23 mouse cellular contexts compared by ENCODE assay signal in the genomic region with DNA sequence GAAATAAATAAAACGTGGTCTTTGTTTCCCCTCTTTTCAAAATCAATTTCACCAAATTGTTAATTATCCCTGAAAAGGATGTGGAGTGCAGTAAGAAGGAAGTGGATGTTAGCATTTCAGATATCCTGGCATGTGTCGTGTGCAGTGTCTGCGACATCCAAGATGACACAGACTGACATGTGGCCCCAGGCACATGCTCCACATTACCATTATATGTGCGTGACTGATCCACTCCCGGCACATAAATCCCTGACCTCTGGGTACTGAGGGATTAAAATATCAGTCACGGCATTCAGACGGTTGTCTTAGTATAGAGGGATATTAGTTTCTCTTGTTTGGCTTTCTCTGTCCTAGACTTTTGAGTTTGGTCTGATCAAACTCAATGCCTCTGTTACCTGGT.
A peak's percentile ranks its signal among the peaks of the same experiment; 100 is the strongest.
DNase-seq lines count a peak whose midpoint lies in the region; ATAC-seq lines count a peak whose summit lies in the region.
"Had no signal": no experiment of that assay in that cellular context is flagged by ENCODE, and none has a peak within 500 bp of the region (broad histone marks: within the 10 kb centered on the region; RNA-seq: fewer than 3 reads in every experiment).

No protein-coding gene starts in this region.

- DNase-seq in embryonic facial prominence, embryonic 11.5 days (ENCODE audit: low spot score) = peak; percentile 20
- DNase-seq in embryonic facial prominence, embryonic 10.5 days (ENCODE audit: low spot score) = no peak
- DNase-seq in midbrain, embryonic 11.5 days (ENCODE audit: low spot score, missing footprints) = peak; percentile 81
- peak; percentile 30 for DNase-seq in midbrain, embryonic 14.5 days
- DNase-seq in layer of hippocampus, adult 8-10 months (ENCODE audit: low spot score in 2 of 2) = no peak
- DNase-seq: adrenal gland, adult 8-10 months; adrenal gland, postnatal 25 days; cerebellum, adult 18-20 months; cerebellum, adult 9-10 months; cerebellum, postnatal 14 days; gastrocnemius, postnatal 25 days; heart, adult 2 months had no signal

- H3K36me3 ChIP-seq in embryonic facial prominence, embryonic 11.5 days (replicated peaks; ENCODE audit: control insufficient read depth, insufficient read depth, low read depth, low read length) = no peaks in the 10 kb centered on the region
- no peaks in the 10 kb centered on the region for H3K36me3 ChIP-seq in embryonic facial prominence, embryonic 10.5 days (replicated peaks)
- H3K36me3 ChIP-seq in midbrain, embryonic 11.5 days (ENCODE audit: control insufficient read depth, insufficient read depth, low read length) = no peaks in the 10 kb centered on the region
- no peaks in the 10 kb centered on the region for H3K36me3 ChIP-seq in midbrain, embryonic 16.5 days (ENCODE audit: control insufficient read depth, insufficient read depth, low read length)
- no peaks in the 10 kb centered on the region for H3K36me3 ChIP-seq in midbrain, embryonic 14.5 days (ENCODE audit: control insufficient read depth, insufficient read depth, low read length)
- no peaks in the 10 kb centered on the region for H3K36me3 ChIP-seq in midbrain, embryonic 15.5 days (replicated peaks)
- H3K36me3 ChIP-seq: embryonic facial prominence, embryonic 13.5 days; forebrain, embryonic 12.5 days; forebrain, embryonic 15.5 days; heart, embryonic 10.5 days; heart, embryonic 13.5 days; hindbrain, embryonic 13.5 days had no signal

- no peaks in the 10 kb centered on the region for H3K9me3 ChIP-seq in embryonic facial prominence, embryonic 11.5 days (replicated peaks; ENCODE audit: control insufficient read depth, low read length)
- no peaks in the 10 kb centered on the region for H3K9me3 ChIP-seq in embryonic facial prominence, embryonic 10.5 days
- no peaks in the 10 kb centered on the region for H3K9me3 ChIP-seq in midbrain, embryonic 11.5 days (ENCODE audit: control insufficient read depth, low read length)
- H3K9me3 ChIP-seq in midbrain, embryonic 16.5 days (replicated peaks; ENCODE audit: control insufficient read depth, low read length, poor library complexity, severe bottlenecking) = no peaks in the 10 kb centered on the region
- H3K9me3 ChIP-seq in midbrain, embryonic 14.5 days (ENCODE audit: control insufficient read depth, low read length) = no peaks in the 10 kb centered on the region
- H3K9me3 ChIP-seq in midbrain, embryonic 15.5 days = no peaks in the 10 kb centered on the region
- H3K9me3 ChIP-seq: embryonic facial prominence, embryonic 13.5 days; forebrain, embryonic 12.5 days; forebrain, embryonic 15.5 days; heart, embryonic 10.5 days; heart, embryonic 13.5 days; hindbrain, embryonic 13.5 days had no signal

- H3K4me2 ChIP-seq in embryonic facial prominence, embryonic 11.5 days (ENCODE audit: low read depth, low read length) = no peak overlapping the region
- no peak overlapping the region for H3K4me2 ChIP-seq in midbrain, embryonic 11.5 days
- no peak overlapping the region for H3K4me2 ChIP-seq in midbrain, embryonic 16.5 days (ENCODE audit: low read length)
- no peak overlapping the region for H3K4me2 ChIP-seq in midbrain, embryonic 14.5 days (ENCODE audit: low read length)
- no peak overlapping the region for H3K4me2 ChIP-seq in midbrain, embryonic 15.5 days
- H3K4me2 ChIP-seq: embryonic facial prominence, embryonic 13.5 days; forebrain, embryonic 12.5 days; forebrain, embryonic 15.5 days; heart, embryonic 13.5 days; hindbrain, embryonic 13.5 days had no signal

- no peaks in the 10 kb centered on the region for H3K27me3 ChIP-seq in embryonic facial prominence, embryonic 11.5 days (ENCODE audit: control insufficient read depth, insufficient read depth, low read length)
- no peaks in the 10 kb centered on the region for H3K27me3 ChIP-seq in embryonic facial prominence, embryonic 10.5 days (replicated peaks; ENCODE audit: low read depth, poor library complexity, severe bottlenecking)
- no peaks in the 10 kb centered on the region for H3K27me3 ChIP-seq in midbrain, embryonic 11.5 days (ENCODE audit: control insufficient read depth, insufficient read depth, low read length)
- no peaks in the 10 kb centered on the region for H3K27me3 ChIP-seq in midbrain, embryonic 16.5 days (ENCODE audit: control insufficient read depth, insufficient read depth, low read depth, low read length)
- H3K27me3 ChIP-seq in midbrain, embryonic 14.5 days (ENCODE audit: control insufficient read depth, insufficient read depth, low read length) = no peaks in the 10 kb centered on the region
- no peaks in the 10 kb centered on the region for H3K27me3 ChIP-seq in midbrain, embryonic 15.5 days (replicated peaks)
- H3K27me3 ChIP-seq: forebrain, embryonic 12.5 days; forebrain, embryonic 15.5 days; heart, embryonic 13.5 days; hindbrain, embryonic 13.5 days had no signal

- no peak for ATAC-seq in embryonic facial prominence, embryonic 11.5 days (replicated peaks; ENCODE audit: insufficient number of reproducible peaks, low FRiP score, low TSS enrichment, low read depth)
- ATAC-seq in midbrain, embryonic 11.5 days (ENCODE audit: low FRiP score) = peak; percentile 48; the same call in 1 of the 2 replicates
- no peak for ATAC-seq in midbrain, embryonic 16.5 days
- peak; percentile 57; the same call in 1 of the 2 replicates for ATAC-seq in midbrain, embryonic 14.5 days (ENCODE audit: low FRiP score, low TSS enrichment)
- ATAC-seq in midbrain, embryonic 15.5 days (replicated peaks) = no peak
- ATAC-seq: activated CD4-positive, CD25-positive, alpha-beta regulatory T cell, adult 4 months; forebrain, embryonic 15.5 days; hindbrain, embryonic 16.5 days had no signal

- WGBS in embryonic facial prominence, embryonic 11.5 days = 47% methylated on average over 7 of the region's 7 CpGs
- WGBS in embryonic facial prominence, embryonic 10.5 days = 46% methylated on average over 7 of the region's 7 CpGs
- WGBS in midbrain, embryonic 11.5 days = 50% methylated on average over 7 of the region's 7 CpGs
- 36% methylated on average over 7 of the region's 7 CpGs for WGBS in midbrain, embryonic 16.5 days
- WGBS in midbrain, embryonic 14.5 days = 29% methylated on average over 7 of the region's 7 CpGs
- 37% methylated on average over 7 of the region's 7 CpGs for WGBS in midbrain, embryonic 15.5 days

- no peak overlapping the region for H3K4me3 ChIP-seq in embryonic facial prominence, embryonic 11.5 days (ENCODE audit: low read depth, low read length)
- no peak overlapping the region for H3K4me3 ChIP-seq in embryonic facial prominence, embryonic 10.5 days
- no peak overlapping the region for H3K4me3 ChIP-seq in midbrain, embryonic 11.5 days (ENCODE audit: low read depth, low read length)
- no peak overlapping the region for H3K4me3 ChIP-seq in midbrain, embryonic 16.5 days (ENCODE audit: low read depth, low read length)
- no peak overlapping the region for H3K4me3 ChIP-seq in midbrain, embryonic 14.5 days (replicated peaks; ENCODE audit: low read depth, low read length)
- H3K4me3 ChIP-seq in midbrain, embryonic 15.5 days = no peak overlapping the region
- H3K4me3 ChIP-seq: embryonic facial prominence, embryonic 13.5 days; erythroblast, embryonic 14.5 days; forebrain, embryonic 12.5 days; forebrain, embryonic 15.5 days; heart, adult 2 months; heart, embryonic 10.5 days; heart, embryonic 13.5 days; hindbrain, embryonic 13.5 days had no signal

- no peak overlapping the region for H3K27ac ChIP-seq in embryonic facial prominence, embryonic 11.5 days (replicated peaks; ENCODE audit: low read depth, low read length)
- H3K27ac ChIP-seq in embryonic facial prominence, embryonic 10.5 days (replicated peaks) = no peak overlapping the region
- no peak overlapping the region for H3K27ac ChIP-seq in midbrain, embryonic 11.5 days (ENCODE audit: low read depth, low read length)
- no peak overlapping the region for H3K27ac ChIP-seq in midbrain, embryonic 16.5 days (ENCODE audit: low read length)
- H3K27ac ChIP-seq in midbrain, embryonic 14.5 days (replicated peaks; ENCODE audit: low read depth, low read length) = no peak overlapping the region
- no peak overlapping the region for H3K27ac ChIP-seq in midbrain, embryonic 15.5 days
- H3K27ac ChIP-seq: embryonic facial prominence, embryonic 13.5 days; forebrain, embryonic 12.5 days; forebrain, embryonic 15.5 days; heart, adult 2 months; heart, embryonic 10.5 days; heart, embryonic 13.5 days; hindbrain, embryonic 13.5 days had no signal

- H3K9ac ChIP-seq in embryonic facial prominence, embryonic 11.5 days (replicated peaks; ENCODE audit: low read length) = no peak overlapping the region
- H3K9ac ChIP-seq in midbrain, embryonic 11.5 days (ENCODE audit: low read length) = no peak overlapping the region
- no peak overlapping the region for H3K9ac ChIP-seq in midbrain, embryonic 16.5 days (ENCODE audit: low read depth, low read length)
- H3K9ac ChIP-seq in midbrain, embryonic 14.5 days (replicated peaks; ENCODE audit: low read length) = no peak overlapping the region
- no peak overlapping the region for H3K9ac ChIP-seq in midbrain, embryonic 15.5 days
- H3K9ac ChIP-seq: embryonic facial prominence, embryonic 13.5 days; forebrain, embryonic 12.5 days; forebrain, embryonic 15.5 days; heart, embryonic 13.5 days; hindbrain, embryonic 13.5 days had no signal

- H3K4me1 ChIP-seq in embryonic facial prominence, embryonic 11.5 days (ENCODE audit: control insufficient read depth, insufficient read depth, low read length) = no peaks in the 10 kb centered on the region
- peaks cover 22% of the 10 kb centered on the region for H3K4me1 ChIP-seq in embryonic facial prominence, embryonic 10.5 days
- peaks cover 8% of the 10 kb centered on the region for H3K4me1 ChIP-seq in midbrain, embryonic 11.5 days (ENCODE audit: control insufficient read depth, insufficient read depth, low read length)
- peaks cover 8% of the 10 kb centered on the region; the same call in 1 of the 2 replicates for H3K4me1 ChIP-seq in midbrain, embryonic 16.5 days (ENCODE audit: control insufficient read depth, insufficient read depth, low read length)
- no peaks in the 10 kb centered on the region for H3K4me1 ChIP-seq in midbrain, embryonic 14.5 days (ENCODE audit: control insufficient read depth, insufficient read depth, low read length)
- peaks cover 5% of the 10 kb centered on the region for H3K4me1 ChIP-seq in midbrain, embryonic 15.5 days

Comparison
In these comparisons a context has a peak if more than half of its experiments do, and no peak if none do; other contexts are left out.
1. ATAC-seq: peak in midbrain, embryonic 11.5 days (single experiment) and midbrain, embryonic 14.5 days (single experiment); none in embryonic facial prominence, embryonic 11.5 days (single experiment), midbrain, embryonic 16.5 days (single experiment) and midbrain, embryonic 15.5 days (single experiment).
2. DNase-seq: peak in embryonic facial prominence, embryonic 11.5 days (single experiment), midbrain, embryonic 11.5 days (single experiment) and midbrain, embryonic 14.5 days (single experiment); none in embryonic facial prominence, embryonic 10.5 days (single experiment) and layer of hippocampus, adult 8-10 months (0 of 2).